Mouse (Mus musculus): ENCODE measurements at regions not wholly inside any gene's neighbourhood (a gene's known extent, or its start where the extent isn't known, plus 50 kb on each side); places are given as distances from the start of the nearest gene placed in this dataset.

DNA sequence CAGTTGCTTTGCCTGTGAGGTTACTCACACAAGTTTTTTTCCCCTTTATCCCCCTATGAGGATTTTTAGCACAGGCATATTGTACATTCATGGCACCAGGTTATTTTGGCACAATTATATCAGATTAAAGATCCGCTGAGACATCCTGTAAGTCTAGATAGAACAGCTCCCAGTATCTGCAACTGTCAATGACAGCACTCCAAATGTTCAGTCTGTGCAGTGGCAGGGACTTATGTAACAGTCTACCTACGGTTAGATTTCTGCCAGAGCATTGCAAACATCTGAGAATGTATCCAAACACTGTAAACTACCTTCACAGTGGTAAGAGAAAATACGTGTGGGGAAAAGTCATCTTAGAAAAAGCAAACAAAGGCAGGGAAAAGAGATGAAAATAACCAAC, 163.5 kb upstream of the Kcnh7 start:
- Histone ChIP-seq H3K4me1 (ENCODE audit: insufficient read depth, low read length) (no peaks in the 10 kb centered on the region), H3K27me3 (ENCODE audit: insufficient read depth, low read length) (no peaks in the 10 kb centered on the region), H3K9ac (replicated peaks; ENCODE audit: low read length, poor library complexity, severe bottlenecking) (no peak overlapping the region), H3K36me3 (ENCODE audit: insufficient read depth, low read length) (no peaks in the 10 kb centered on the region), H3K4me3 (ENCODE audit: low read depth, low read length) (no peak overlapping the region), H3K9me3 (ENCODE audit: low read length) (no peaks in the 10 kb centered on the region), H3K27ac (ENCODE audit: low read depth, low read length) (no peak overlapping the region), H3K4me2 (ENCODE audit: low read depth, low read length, poor library complexity, severe bottlenecking) (no peak overlapping the region)
- no peak for ATAC-seq (ENCODE audit: low FRiP score)
- no peak for TF ChIP-seq CTCF (IDR thresholded peaks at IDR 0.05)
- WGBS, result 81% methylated on average over 3 of the region's 3 CpGs
- DNase-seq (ENCODE audit: low spot score), result no peak

GRCm38 (mm10) chr2:63326750-63327149, 142.7 kb upstream of the Kcnh7 start:
- H3K9me3 ChIP-seq (ENCODE audit: low read length), result no peaks in the 10 kb centered on the region
- H3K36me3 ChIP-seq (ENCODE audit: insufficient read depth, low read length), result no peaks in the 10 kb centered on the region
- no peak overlapping the region for H3K4me2 ChIP-seq (ENCODE audit: low read depth, low read length, poor library complexity, severe bottlenecking)
- no peak for TF ChIP-seq CTCF (IDR thresholded peaks at IDR 0.05)
- 75% methylated on average over 4 of the region's 4 CpGs for WGBS
- H3K27ac ChIP-seq (ENCODE audit: low read depth, low read length), result no peak overlapping the region
- DNase-seq (ENCODE audit: low spot score) (peak; percentile 3), ATAC-seq (ENCODE audit: low FRiP score) (no peak)
- no peaks in the 10 kb centered on the region for H3K27me3 ChIP-seq (ENCODE audit: insufficient read depth, low read length)
- H3K4me3 ChIP-seq (ENCODE audit: low read depth, low read length), result no peak overlapping the region
- no peak overlapping the region for H3K9ac ChIP-seq (replicated peaks; ENCODE audit: low read length, poor library complexity, severe bottlenecking)
- no peaks in the 10 kb centered on the region for H3K4me1 ChIP-seq (ENCODE audit: insufficient read depth, low read length)

DNA sequence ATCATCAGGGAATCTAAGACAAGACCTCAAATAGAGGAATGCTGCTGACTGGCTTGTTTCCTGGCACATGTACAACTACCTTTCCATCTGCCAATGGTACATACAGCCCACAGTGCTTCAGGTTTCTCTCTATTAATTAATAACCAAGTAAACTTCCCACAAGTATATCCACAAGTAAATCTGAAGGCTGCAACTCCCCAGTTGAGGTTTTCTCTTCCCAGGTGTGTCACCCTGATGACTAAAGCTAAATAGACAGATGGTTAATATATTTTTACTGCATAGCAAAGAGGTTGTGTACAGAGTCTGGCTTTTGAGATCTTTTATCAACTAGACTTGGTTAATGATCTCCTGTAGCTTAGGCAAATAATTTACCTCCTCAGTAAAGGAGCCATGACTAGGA, 96.8 kb upstream of the Kcnh7 start:
- no peak for DNase-seq (ENCODE audit: low spot score)
- Histone ChIP-seq H3K36me3 (ENCODE audit: insufficient read depth, low read length) (no peaks in the 10 kb centered on the region), H3K4me3 (ENCODE audit: low read depth, low read length) (no peak overlapping the region), H3K27me3 (ENCODE audit: insufficient read depth, low read length) (no peaks in the 10 kb centered on the region), H3K9me3 (ENCODE audit: low read length) (no peaks in the 10 kb centered on the region), H3K9ac (replicated peaks; ENCODE audit: low read length, poor library complexity, severe bottlenecking) (no peak overlapping the region), H3K4me2 (ENCODE audit: low read depth, low read length, poor library complexity, severe bottlenecking) (no peak overlapping the region), H3K4me1 (ENCODE audit: insufficient read depth, low read length) (no peaks in the 10 kb centered on the region), H3K27ac (ENCODE audit: low read depth, low read length) (no peak overlapping the region)
- ATAC-seq (ENCODE audit: low FRiP score), result no peak
- no peak for TF ChIP-seq CTCF (IDR thresholded peaks at IDR 0.05)

DNA sequence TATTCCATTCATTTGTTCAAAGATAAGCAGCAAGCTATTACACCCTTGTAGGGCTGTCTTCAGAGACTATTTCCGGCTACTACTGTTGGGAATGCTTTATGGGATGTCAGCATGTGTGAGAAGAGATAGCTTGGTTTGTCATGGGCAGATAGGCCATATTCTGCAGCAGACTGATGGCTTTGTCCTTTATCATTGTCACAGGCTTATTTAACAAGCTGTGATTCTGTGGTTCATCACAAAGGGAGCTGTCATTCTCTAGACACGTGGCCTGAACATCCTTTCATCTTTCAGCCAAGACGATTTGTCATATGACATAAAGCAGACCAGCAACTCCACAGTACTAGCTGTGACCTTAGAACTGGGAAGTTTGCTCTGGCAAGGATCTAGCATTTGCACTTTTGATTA, 89.7 kb upstream of the Kcnh7 start:
- H3K27ac ChIP-seq (ENCODE audit: low read depth, low read length), result no peak overlapping the region
- H3K9me3 ChIP-seq (ENCODE audit: low read length), result no peaks in the 10 kb centered on the region
- H3K27me3 ChIP-seq (ENCODE audit: insufficient read depth, low read length), result no peaks in the 10 kb centered on the region
- no peak for TF ChIP-seq CTCF (IDR thresholded peaks at IDR 0.05)
- WGBS, result 22% methylated on average over 3 of the region's 3 CpGs
- no peak overlapping the region for H3K4me3 ChIP-seq (ENCODE audit: low read depth, low read length)
- ATAC-seq (ENCODE audit: low FRiP score), result no peak
- no peaks in the 10 kb centered on the region for H3K4me1 ChIP-seq (ENCODE audit: insufficient read depth, low read length)
- no peaks in the 10 kb centered on the region for H3K36me3 ChIP-seq (ENCODE audit: insufficient read depth, low read length)
- H3K4me2 ChIP-seq (ENCODE audit: low read depth, low read length, poor library complexity, severe bottlenecking), result no peak overlapping the region
- H3K9ac ChIP-seq (replicated peaks; ENCODE audit: low read length, poor library complexity, severe bottlenecking), result no peak overlapping the region
- no peak for DNase-seq (ENCODE audit: low spot score)

- 71% methylated on average over 4 of the region's 4 CpGs for WGBS
Measured at GRCm38 (mm10) chr2:63246091-63246612, 62.1 kb upstream of the Kcnh7 start.

DNA sequence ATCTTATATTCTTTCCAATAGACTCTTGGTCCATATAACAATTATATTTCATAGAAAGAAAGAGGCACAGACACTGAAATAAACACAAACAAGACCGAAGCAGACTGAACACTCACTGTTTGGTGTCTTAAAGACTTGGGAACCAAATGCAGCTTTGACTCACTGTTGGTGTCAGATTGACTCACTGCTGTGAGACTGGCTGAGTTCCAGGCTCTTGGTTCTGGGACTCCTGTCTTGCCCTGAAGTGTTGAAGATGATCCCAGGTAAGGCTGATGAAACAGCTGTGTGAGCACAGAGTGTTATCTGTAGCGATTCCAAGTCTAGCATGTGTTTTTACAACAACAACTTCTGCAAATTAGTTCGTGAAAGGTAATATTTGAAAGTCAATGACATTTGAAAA, 55.2 kb upstream of the Kcnh7 start:
- peak; percentile 24 for DNase-seq (ENCODE audit: low spot score)
- Histone ChIP-seq H3K4me2 (ENCODE audit: low read depth, low read length, poor library complexity, severe bottlenecking) (no peak overlapping the region), H3K27ac (ENCODE audit: low read depth, low read length) (no peak overlapping the region), H3K27me3 (ENCODE audit: insufficient read depth, low read length) (no peaks in the 10 kb centered on the region), H3K4me3 (ENCODE audit: low read depth, low read length) (no peak overlapping the region), H3K4me1 (ENCODE audit: insufficient read depth, low read length) (no peaks in the 10 kb centered on the region), H3K36me3 (ENCODE audit: insufficient read depth, low read length) (no peaks in the 10 kb centered on the region), H3K9me3 (ENCODE audit: low read length) (no peaks in the 10 kb centered on the region), H3K9ac (replicated peaks; ENCODE audit: low read length, poor library complexity, severe bottlenecking) (no peak overlapping the region)
- 89% methylated on average over 3 of the region's 3 CpGs for WGBS
- ATAC-seq (ENCODE audit: low FRiP score), result no peak
- no peak for TF ChIP-seq CTCF (IDR thresholded peaks at IDR 0.05)

More at GRCm38 (mm10) chr2:63246091-63246612, 62.1 kb upstream of the Kcnh7 start:
- Histone ChIP-seq H3K27ac (ENCODE audit: low read depth, low read length) (no peak overlapping the region), H3K9ac (replicated peaks; ENCODE audit: low read length, poor library complexity, severe bottlenecking) (no peak overlapping the region), H3K4me1 (ENCODE audit: insufficient read depth, low read length) (no peaks in the 10 kb centered on the region), H3K9me3 (ENCODE audit: low read length) (no peaks in the 10 kb centered on the region), H3K36me3 (ENCODE audit: insufficient read depth, low read length) (no peaks in the 10 kb centered on the region), H3K4me2 (ENCODE audit: low read depth, low read length, poor library complexity, severe bottlenecking) (no peak overlapping the region), H3K4me3 (ENCODE audit: low read depth, low read length) (no peak overlapping the region), H3K27me3 (ENCODE audit: insufficient read depth, low read length) (no peaks in the 10 kb centered on the region)
- ATAC-seq (ENCODE audit: low FRiP score) (no peak), DNase-seq (ENCODE audit: low spot score) (peak; percentile 1)
- TF ChIP-seq CTCF (IDR thresholded peaks at IDR 0.05), result no peak
